Mouse (Mus musculus) layer of hippocampus, adult 2 months (tissue): ENCODE data around the gene Zbtb20. TPM values are rescaled to one million over a fixed set of nuclear protein-coding genes. Genes with fewer than 3 reads are reported as not detected.

ENCODE experiments used
- DNase-seq, 2 experiments: peaks; one replicate each; pipeline ENCODE4 v3.0.0; 2022; ENCODE audit warnings: low spot score in 2 of 2
- H3K27ac ChIP-seq: fragments of 200-600 bp; 2 replicates; pipeline ENCODE4 v1.8.1; 2022
- H3K4me3 ChIP-seq: fragments of 200-600 bp; 2 replicates; pipeline ENCODE4 v1.8.1; 2022; ENCODE audit warnings: mild to moderate bottlenecking
- CTCF ChIP-seq: fragments of 200-600 bp; conservative IDR thresholded peaks from 2 replicates; pipeline ENCODE4 v1.8.1; 2022; ENCODE audit warnings: antibody characterized with exemption, mild to moderate bottlenecking, moderate library complexity
- microRNA-seq, 2 experiments: library from miRNA; unstranded; fragments of <30 nt; microRNA quantifications; one replicate each; pipeline ENCODE4 v1.2.0; 2021
- total RNA-seq, 2 experiments: library from RNA; stranded (reverse); gene quantifications; 2 replicates each; pipeline ENCODE4 v1.2.3; 2021

Gene Zbtb20
- total RNA-seq, 2 experiments from 2014 or later = 335 to 353 TPM

DNA sequence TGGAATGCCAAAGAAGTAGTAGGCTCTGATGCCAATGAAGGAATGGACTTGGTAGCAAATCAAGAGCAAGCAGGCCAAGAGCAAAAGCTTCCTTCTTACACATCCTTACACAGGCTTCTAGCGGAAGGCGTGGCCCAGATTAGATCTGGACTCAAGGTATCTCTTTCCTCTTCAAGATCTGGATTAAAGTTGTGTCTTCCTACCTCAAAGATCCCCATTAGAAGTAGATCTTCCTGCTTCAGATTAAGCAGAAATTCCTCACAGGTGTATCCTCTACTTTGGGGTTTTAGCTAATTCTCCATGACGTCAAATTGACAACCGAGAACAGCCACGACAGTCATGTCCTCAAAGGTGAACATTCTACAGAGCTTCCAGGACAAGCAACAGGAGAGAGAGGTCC lies 816.1 kb downstream of the Zbtb20 start:
- no peak for TF ChIP-seq CTCF
- Histone ChIP-seq H3K4me3 (no peak overlapping the region), H3K27ac (no peak overlapping the region)
- DNase-seq = no peak

Small RNAs within 50 kb of the gene (microRNA-seq; reads per million reads assigned to microRNA genes)
- 0 reads per million in 2 experiments for gene Mir568
